Mouse (Mus musculus) ES-Bruce4 (cell line): ENCODE results near the gene Tmc2. TPM values are rescaled to one million over a fixed set of nuclear protein-coding genes. Genes with fewer than 3 reads are reported as not detected.

Source experiments
- H3K27ac ChIP-seq: 2 replicates; pipeline ENCODE4 v1.5.1; 2012; ENCODE audit warnings: low read length, inconsistent platforms; ENCODE audit not compliant: insufficient read depth
- H3K27me3 ChIP-seq: 2 replicates; pipeline ENCODE4 v1.6.1; 2012; ENCODE audit warnings: mild to moderate bottlenecking, low read length, inconsistent platforms; ENCODE audit not compliant: control insufficient read depth, poor library complexity, insufficient read depth, severe bottlenecking
- H3K36me3 ChIP-seq: 2 replicates; pipeline ENCODE4 v1.6.1; 2012; ENCODE audit warnings: inconsistent platforms, mild to moderate bottlenecking, low read length, moderate library complexity; ENCODE audit not compliant: control insufficient read depth, poor library complexity, insufficient read depth, severe bottlenecking
- H3K4me1 ChIP-seq: one replicate; pipeline ENCODE4 v1.8.1; 2011; ENCODE audit warnings: low read length; ENCODE audit not compliant: control insufficient read depth, insufficient read depth
- H3K4me3 ChIP-seq: 2 replicates; pipeline ENCODE4 v1.5.1; 2011; ENCODE audit warnings: low read depth, mild to moderate bottlenecking, low read length
- H3K9ac ChIP-seq: 2 replicates; pipeline ENCODE4 v1.6.1; 2012; ENCODE audit warnings: low read depth, mild to moderate bottlenecking, inconsistent platforms; ENCODE audit not compliant: poor library complexity, severe bottlenecking
- H3K9me3 ChIP-seq: replicated peaks from 2 replicates; pipeline ENCODE4 v1.6.1; 2012; ENCODE audit warnings: mild to moderate bottlenecking, low read length, inconsistent platforms; ENCODE audit not compliant: control insufficient read depth, poor library complexity, insufficient read depth, severe bottlenecking
- CTCF ChIP-seq: IDR thresholded peaks from one replicate; pipeline ENCODE4 v1.8.1; 2011; ENCODE audit warnings: low read depth, low read length
- EP300 ChIP-seq: IDR thresholded peaks from 2 replicates; pipeline ENCODE4 v1.6.1; 2011; ENCODE audit warnings: low read depth, low read length; ENCODE audit not compliant: insufficient read depth
- POLR2A ChIP-seq: IDR thresholded peaks from one replicate; pipeline ENCODE4 v1.8.1; 2011; ENCODE audit warnings: low read length; ENCODE audit not compliant: insufficient read depth
- polyA plus RNA-seq: library from polyadenylated mRNA; stranded (reverse); fragments of >200 nt; gene quantifications from 2 replicates; pipeline ENCODE4 v1.2.4, GENCODE M21; 2011; ENCODE audit warnings: low read depth; ENCODE audit not compliant: missing spikeins, insufficient read depth, insufficient read length

Tmc2 gene
- polyA plus RNA-seq, 1 experiment: not detected

DNA sequence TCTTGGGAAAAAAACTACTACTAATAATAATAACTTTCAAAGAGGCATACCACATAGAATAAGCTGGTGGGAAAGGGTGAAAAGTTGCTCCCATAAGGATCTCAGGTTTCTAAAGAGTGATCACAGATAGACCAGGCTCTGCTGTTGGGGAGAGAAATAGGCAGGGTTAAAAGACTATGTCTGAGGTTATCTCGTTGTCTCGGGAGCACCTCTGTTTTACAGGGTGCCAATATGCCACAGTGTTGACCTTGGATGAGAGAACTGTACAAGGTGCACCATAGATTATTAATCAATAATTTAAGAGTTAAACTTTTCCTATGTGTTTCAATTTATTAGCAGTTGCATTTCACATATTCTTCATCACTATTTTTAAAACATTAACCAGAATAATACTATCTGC is 66.9 kb downstream of the Tmc2 start:
- TF ChIP-seq POLR2A: no peak
- TF ChIP-seq EP300: no peak
- Histone ChIP-seq H3K36me3 (no peaks in the 10 kb centered on the region), H3K9ac (no peak overlapping the region), H3K27me3 (no peaks in the 10 kb centered on the region), H3K4me3 (no peak overlapping the region), H3K27ac (no peak overlapping the region), H3K9me3 (no peaks in the 10 kb centered on the region), H3K4me1 (no peaks in the 10 kb centered on the region)

DNA sequence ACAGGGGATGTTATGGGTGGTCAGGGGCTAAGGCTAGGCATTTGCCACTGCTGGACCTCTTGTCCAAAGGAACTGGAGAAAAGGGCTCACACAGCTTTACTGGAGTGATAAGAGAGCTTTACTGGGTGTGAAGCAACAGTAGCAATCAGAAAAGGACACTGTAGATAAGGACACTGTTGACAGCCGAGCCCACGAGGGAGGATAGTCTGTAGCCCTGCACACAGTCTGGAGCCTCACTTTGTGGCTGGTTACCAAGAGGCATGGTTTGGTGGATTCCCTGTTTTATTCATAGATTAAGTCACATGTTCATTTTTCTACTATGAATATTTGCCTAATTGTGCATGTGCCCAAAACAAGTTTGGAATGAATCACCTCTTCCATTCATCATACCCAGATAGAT is 67.4 kb downstream of the Tmc2 start:
- Histone ChIP-seq H3K9ac (no peak overlapping the region), H3K4me3 (no peak overlapping the region), H3K4me1 (no peaks in the 10 kb centered on the region), H3K27me3 (no peaks in the 10 kb centered on the region), H3K27ac (no peak overlapping the region), H3K36me3 (no peaks in the 10 kb centered on the region), H3K9me3 (no peaks in the 10 kb centered on the region)
- TF ChIP-seq EP300 (no peak), CTCF (no peak), POLR2A (no peak)

DNA sequence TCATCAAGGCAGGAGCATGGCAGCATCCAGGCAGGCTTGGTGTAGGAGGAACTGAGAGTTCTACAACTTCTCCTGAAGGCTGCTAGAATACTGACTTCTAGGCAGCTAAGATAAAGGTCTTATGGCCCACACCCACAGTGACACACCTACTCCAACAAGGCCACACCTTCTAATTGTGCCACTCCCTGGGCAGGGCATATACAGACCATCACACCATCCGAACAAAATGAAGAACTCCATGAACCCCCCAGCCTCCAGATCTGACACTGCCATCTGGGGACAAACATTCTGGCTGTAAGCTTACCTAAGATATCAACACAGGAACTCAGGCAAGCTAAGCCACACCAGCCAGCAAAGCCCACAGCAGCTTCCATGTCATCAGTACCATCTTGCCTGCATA is 70.5 kb downstream of the Tmc2 start:
- Histone ChIP-seq H3K27ac (no peak overlapping the region), H3K4me1 (no peaks in the 10 kb centered on the region), H3K4me3 (no peak overlapping the region), H3K9me3 (no peaks in the 10 kb centered on the region), H3K36me3 (no peaks in the 10 kb centered on the region), H3K27me3 (no peaks in the 10 kb centered on the region), H3K9ac (no peak overlapping the region)
- TF ChIP-seq EP300 (no peak), CTCF (no peak), POLR2A (no peak)

DNA sequence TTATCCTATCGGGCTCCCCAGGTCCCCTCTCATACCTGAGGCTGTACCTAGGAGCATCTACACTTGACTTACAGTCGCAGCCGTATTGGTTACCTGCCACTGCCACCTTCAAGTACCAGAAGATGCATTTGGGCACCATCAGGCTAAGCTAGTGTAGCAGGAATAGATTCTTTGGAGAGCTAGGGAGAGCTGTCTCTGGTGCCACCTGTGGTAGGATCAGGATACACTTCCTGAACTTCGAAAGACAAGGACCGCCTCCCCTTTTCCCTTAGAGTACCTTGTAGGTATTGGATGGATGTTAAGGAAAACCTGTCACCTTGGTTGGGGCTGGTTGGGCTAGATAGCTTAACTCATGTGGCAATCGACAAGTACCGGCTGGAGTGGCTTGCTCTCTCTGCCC is 73.1 kb downstream of the Tmc2 start:
- Histone ChIP-seq H3K27me3 (no peaks in the 10 kb centered on the region), H3K9me3 (no peaks in the 10 kb centered on the region), H3K9ac (no peak overlapping the region), H3K4me1 (no peaks in the 10 kb centered on the region), H3K27ac (no peak overlapping the region), H3K4me3 (no peak overlapping the region), H3K36me3 (no peaks in the 10 kb centered on the region)
- TF ChIP-seq EP300: no peak

DNA sequence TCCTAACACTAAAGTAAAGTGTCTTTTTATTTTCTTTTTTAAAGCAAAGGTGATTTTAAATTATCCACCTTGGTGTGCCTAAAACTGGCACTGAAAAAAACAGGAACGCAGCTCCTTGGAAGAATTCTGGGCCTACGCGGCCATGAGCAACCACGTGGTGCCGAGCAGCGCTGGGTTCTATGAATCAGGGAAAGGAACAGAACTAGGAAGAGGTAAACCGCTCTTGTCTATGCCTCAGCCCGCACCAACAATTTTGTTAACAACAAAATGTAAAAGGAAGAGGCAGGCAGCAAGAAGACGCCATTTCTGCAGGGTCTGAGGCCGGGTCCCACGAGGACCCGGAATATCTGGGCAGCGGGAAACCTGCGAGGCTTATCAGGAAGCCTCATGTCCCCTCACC is 78.7 kb downstream of the Tmc2 start:
- Histone ChIP-seq H3K27me3 (no peaks in the 10 kb centered on the region), H3K9ac (peak overlapping the region; percentile 85), H3K27ac (peak overlapping the region; percentile 22), H3K4me1 (no peaks in the 10 kb centered on the region), H3K36me3 (peaks cover 40% of the 10 kb centered on the region), H3K4me3 (peak overlapping the region; percentile 92), H3K9me3 (no peaks in the 10 kb centered on the region)
- TF ChIP-seq CTCF: no peak

DNA sequence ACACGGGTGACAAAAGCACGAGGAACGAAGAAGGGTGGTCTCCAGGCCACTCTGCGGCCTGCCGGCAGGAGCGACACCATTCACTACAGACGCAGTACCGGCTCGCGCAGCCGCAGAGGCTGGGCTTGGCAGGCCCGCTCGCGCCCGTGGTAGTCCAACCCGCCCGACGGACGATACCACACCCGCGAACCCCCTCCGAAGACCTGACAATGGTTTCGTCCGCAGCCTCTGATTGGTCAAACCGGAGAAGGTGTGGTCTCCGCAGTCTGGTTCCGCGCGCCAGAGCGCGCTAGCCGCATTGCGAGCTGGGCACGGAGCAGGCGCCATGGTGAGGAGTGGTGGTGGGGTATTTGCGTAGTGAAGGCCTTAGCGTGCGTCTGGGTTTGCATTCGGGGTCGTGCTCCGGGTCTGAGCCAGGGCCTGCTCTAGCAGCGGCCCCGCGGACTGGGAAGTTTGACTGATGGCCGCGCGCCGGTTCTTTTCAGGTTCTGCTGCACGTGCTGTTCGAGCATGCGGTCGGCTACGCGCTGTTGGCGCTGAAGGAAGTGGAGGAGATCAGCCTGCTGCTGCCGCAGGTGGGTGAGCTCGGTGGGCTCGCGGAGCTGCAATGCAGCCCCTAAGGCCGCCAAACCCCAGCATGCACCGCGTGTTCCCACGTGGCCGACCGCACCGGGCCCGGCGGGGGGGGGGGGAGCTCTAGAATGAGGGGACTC is 79.3 kb downstream of the Tmc2 start, which contains the start of gene Nop56:
Gene Nop56 (plus strand): TSS at position 282 of the 713 bp plus-strand sequence.
- H3K4me3 ChIP-seq: peak within 1 kb of the TSS; percentile 100
- H3K36me3 ChIP-seq: peaks cover 42% of the 10 kb centered on the region
- peak; percentile 98 for TF ChIP-seq POLR2A
- TF ChIP-seq CTCF: no peak
- TF ChIP-seq EP300: 0 out of 2 replicates have a peak, but pooled peaks have one; percentile 31
- peak within 1 kb of the TSS; percentile 85 for H3K9ac ChIP-seq
- H3K4me1 ChIP-seq: no peaks in the 10 kb centered on the region
- peak within 1 kb of the TSS; percentile 55 for H3K27ac ChIP-seq
- H3K27me3 ChIP-seq: no peaks in the 10 kb centered on the region
- no peaks in the 10 kb centered on the region for H3K9me3 ChIP-seq
